ENCODE assay signal across 9 mouse cellular contexts in genomic region chr1:118982805-118983211, GRCm38 (mm10).
A peak's percentile ranks its signal among the peaks of the same experiment; 100 is the strongest.
DNase-seq lines count a peak whose midpoint lies in the region; ATAC-seq and TF ChIP-seq lines count a peak whose summit lies in the region.
"Had no signal": no experiment of that assay in that cellular context is flagged by ENCODE, and none has a peak within 500 bp of the region (broad histone marks: within the 10 kb centered on the region; RNA-seq: fewer than 3 reads in every experiment).

No protein-coding gene starts in this region.

- no peak for TF ChIP-seq CTCF in kidney, adult 2 months (conservative IDR thresholded peaks at IDR 0.05; ENCODE audit: insufficient read depth, insufficient read length, low read depth, low read length)

- peak; percentile 83 for ATAC-seq in kidney, embryonic 14.5 days (ENCODE audit: low FRiP score, low TSS enrichment)
- ATAC-seq in hindbrain, embryonic 15.5 days (ENCODE audit: low FRiP score, low read depth) = no peak
- ATAC-seq in neural tube, embryonic 12.5 days (ENCODE audit: low FRiP score, low read depth) = peak; percentile 65
- no peak for ATAC-seq in erythroid progenitor cell, adult 5-6 weeks (replicated peaks; ENCODE audit: low FRiP score, poor library complexity, severe bottlenecking)

- DNase-seq in kidney, adult 2 months = no peak
- peak; percentile 45 for DNase-seq in embryo, embryonic 11.5 days (ENCODE audit: low read depth, low spot score)
- DNase-seq in right cerebral cortex, postnatal 10 days (ENCODE audit: low spot score in 2 of 2) = no peak
- no peak for DNase-seq in adrenal gland, postnatal 36 days
- DNase-seq: cerebellum, adult 11-12 months had no signal

- WGBS in kidney, embryonic 14.5 days = 2% methylated on average over 5 of the region's 5 CpGs
- 36% methylated on average over 5 of the region's 5 CpGs for WGBS in kidney, adult 2 months
- 7% methylated on average over 5 of the region's 5 CpGs for WGBS in hindbrain, embryonic 15.5 days
- WGBS in neural tube, embryonic 12.5 days = under 1% methylated on average over 5 of the region's 5 CpGs

- H3K36me3 ChIP-seq in kidney, embryonic 14.5 days (ENCODE audit: control insufficient read depth, insufficient read depth, low read length) = no peaks in the 10 kb centered on the region
- no peaks in the 10 kb centered on the region for H3K36me3 ChIP-seq in kidney, adult 2 months (ENCODE audit: control insufficient read depth, insufficient read depth, low read length)
- no peaks in the 10 kb centered on the region for H3K36me3 ChIP-seq in hindbrain, embryonic 15.5 days
- no peaks in the 10 kb centered on the region for H3K36me3 ChIP-seq in neural tube, embryonic 12.5 days

- H3K4me2 ChIP-seq in kidney, embryonic 14.5 days (replicated peaks; ENCODE audit: low read depth, low read length) = peak overlapping the region; percentile 44
- H3K4me2 ChIP-seq in hindbrain, embryonic 15.5 days = no peak overlapping the region
- H3K4me2 ChIP-seq in neural tube, embryonic 12.5 days (replicated peaks) = peak overlapping the region; percentile 37

- no peak for TF ChIP-seq POLR2A in kidney, adult 2 months (IDR thresholded peaks at IDR 0.05; ENCODE audit: low read depth, low read length)

- H3K4me1 ChIP-seq in kidney, embryonic 14.5 days (ENCODE audit: control insufficient read depth, insufficient read depth, low read length) = peaks cover 38% of the 10 kb centered on the region
- H3K4me1 ChIP-seq in kidney, adult 2 months (ENCODE audit: control insufficient read depth, insufficient read depth, low read length) = no peaks in the 10 kb centered on the region
- H3K4me1 ChIP-seq in hindbrain, embryonic 15.5 days (replicated peaks) = peaks cover 39% of the 10 kb centered on the region
- peaks cover 51% of the 10 kb centered on the region for H3K4me1 ChIP-seq in neural tube, embryonic 12.5 days

- no peak overlapping the region for H3K4me3 ChIP-seq in kidney, embryonic 14.5 days (ENCODE audit: low read length)
- no peak overlapping the region for H3K4me3 ChIP-seq in kidney, adult 2 months (ENCODE audit: insufficient read depth, low read depth, low read length)
- no peak overlapping the region for H3K4me3 ChIP-seq in hindbrain, embryonic 15.5 days
- no peak overlapping the region for H3K4me3 ChIP-seq in neural tube, embryonic 12.5 days

- no peaks in the 10 kb centered on the region for H3K27me3 ChIP-seq in kidney, embryonic 14.5 days (ENCODE audit: control insufficient read depth, insufficient read depth, low read length)
- no peaks in the 10 kb centered on the region for H3K27me3 ChIP-seq in kidney, adult 2 months (replicated peaks; ENCODE audit: control insufficient read depth, insufficient read depth, low read length)
- H3K27me3 ChIP-seq in hindbrain, embryonic 15.5 days = no peaks in the 10 kb centered on the region
- H3K27me3 ChIP-seq in neural tube, embryonic 12.5 days (replicated peaks) = peaks cover 4% of the 10 kb centered on the region; the same call in 1 of the 2 replicates

- H3K9me3 ChIP-seq in kidney, embryonic 14.5 days (ENCODE audit: control insufficient read depth, low read length) = no peaks in the 10 kb centered on the region
- no peaks in the 10 kb centered on the region for H3K9me3 ChIP-seq in hindbrain, embryonic 15.5 days
- H3K9me3 ChIP-seq in neural tube, embryonic 12.5 days = no peaks in the 10 kb centered on the region

- H3K27ac ChIP-seq in kidney, embryonic 14.5 days (ENCODE audit: low read depth, low read length) = peak overlapping the region; percentile 89
- H3K27ac ChIP-seq in kidney, adult 2 months (ENCODE audit: insufficient read depth, low read depth, low read length) = no peak overlapping the region
- peak overlapping the region; percentile 42 for H3K27ac ChIP-seq in hindbrain, embryonic 15.5 days (replicated peaks)
- H3K27ac ChIP-seq in neural tube, embryonic 12.5 days = 0 out of 2 replicates have a peak overlapping the region, but pooled peaks have one; percentile 21

- H3K9ac ChIP-seq in kidney, embryonic 14.5 days (ENCODE audit: low read depth, low read length) = no peak overlapping the region
- no peak overlapping the region for H3K9ac ChIP-seq in hindbrain, embryonic 15.5 days
- H3K9ac ChIP-seq in neural tube, embryonic 12.5 days = no peak overlapping the region

Comparison
In these comparisons a context has a peak if more than half of its experiments do, and no peak if none do; other contexts are left out.
1. ATAC-seq: peak in kidney, embryonic 14.5 days (single experiment) and neural tube, embryonic 12.5 days (single experiment); none in hindbrain, embryonic 15.5 days (single experiment) and erythroid progenitor cell, adult 5-6 weeks (single experiment).